Mouse (Mus musculus) spleen, postnatal 4 days (tissue): Measurements from ENCODE around the gene Crisp3.
"Not testable (repeated sequence)": the region's sequence is repeated elsewhere in the genome, so short reads cannot be mapped to it uniquely, and the experiment has no call there.

Experiments used
- DNase-seq, 2 experiments: peaks; one replicate each; pipeline ENCODE4 v3.0.0; 2022; ENCODE audit warnings: low spot score in 2 of 2

Gene Crisp3

GRCm38 (mm10) chr17:40242135-40242534, at the start of gene Crisp3:
TSS of gene Crisp3 (minus strand) at chr17:40242288.
- DNase-seq = no peak

GRCm38 (mm10) chr17:40285435-40285834, 43.3 kb upstream of the Crisp3 start:
- DNase-seq = no peak

- DNase-seq = no peak
These were observed 33.4 kb upstream of the Crisp3 start for GRCm38 (mm10) chr17:40275519-40275918.

GRCm38 (mm10) chr17:40274906-40275470, 32.9 kb upstream of the Crisp3 start:
- no peak for DNase-seq

GRCm38 (mm10) chr17:40252487-40252886, 10.4 kb upstream of the Crisp3 start:
- no peak for DNase-seq

- DNase-seq = no peak
These were observed 33.5 kb downstream of the Crisp3 start, which contains the start of gene Pgk2 for GRCm38 (mm10) chr17:40208540-40208939. TSS of gene Pgk2 (minus strand) at chr17:40208640.

- not testable (repeated sequence) for DNase-seq
These were observed 40.3 kb downstream of the Crisp3 start for GRCm38 (mm10) chr17:40201803-40202202.

- DNase-seq = not testable (repeated sequence)
These were observed 51.9 kb downstream of the Crisp3 start for GRCm38 (mm10) chr17:40190192-40190591.
